ENCODE assay signal across 17 mouse cellular contexts in the genomic region with DNA sequence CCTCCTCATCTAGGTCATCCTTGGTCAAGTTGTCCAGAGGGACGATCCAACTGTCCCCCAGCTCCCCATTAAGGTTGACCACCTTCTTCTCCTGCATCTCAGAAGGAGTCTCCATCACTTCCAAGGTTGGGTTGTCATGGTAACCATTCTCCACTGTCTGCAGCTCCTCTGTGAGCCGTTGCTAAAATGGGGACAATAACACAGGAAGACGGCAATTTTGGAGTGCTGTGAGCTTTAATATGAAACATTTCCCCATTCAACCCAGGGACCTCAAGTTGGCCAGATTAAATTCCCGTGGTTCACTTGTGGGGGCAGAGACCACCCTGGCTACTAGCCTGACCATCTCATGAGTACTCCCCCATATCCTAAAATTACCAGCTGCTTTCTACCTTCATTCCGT. TPM values are rescaled to one million over a fixed set of nuclear protein-coding genes. Genes with fewer than 3 reads are reported as not detected.
DNase-seq lines count a peak whose midpoint lies in the region; ATAC-seq and TF ChIP-seq lines count a peak whose summit lies in the region.
"Had no signal": no experiment of that assay in that cellular context is flagged by ENCODE, and none has a peak within 500 bp of the region (broad histone marks: within the 10 kb centered on the region; RNA-seq: fewer than 3 reads in every experiment).

No protein-coding gene starts in this region.

- ATAC-seq in forebrain, embryonic 14.5 days, result no peak
- ATAC-seq in forebrain, embryonic 16.5 days, result no peak; the same call in 1 of the 2 replicates
- ATAC-seq in hindbrain, postnatal 0 days, result no peak
- ATAC-seq in hindbrain, embryonic 14.5 days (ENCODE audit: low FRiP score), result no peak
- no peak for ATAC-seq in midbrain, embryonic 16.5 days
- no peak for ATAC-seq in midbrain, embryonic 13.5 days

- H3K9ac ChIP-seq in forebrain, embryonic 14.5 days (ENCODE audit: low read length), result no peak overlapping the region
- no peak overlapping the region for H3K9ac ChIP-seq in forebrain, embryonic 16.5 days (replicated peaks; ENCODE audit: low read depth, low read length)
- H3K9ac ChIP-seq in hindbrain, postnatal 0 days (replicated peaks; ENCODE audit: low read length), result no peak overlapping the region
- no peak overlapping the region for H3K9ac ChIP-seq in hindbrain, embryonic 14.5 days
- H3K9ac ChIP-seq in midbrain, embryonic 16.5 days (ENCODE audit: low read depth, low read length), result no peak overlapping the region
- H3K9ac ChIP-seq in midbrain, embryonic 13.5 days (replicated peaks), result no peak overlapping the region

- H3K36me3 ChIP-seq in forebrain, embryonic 14.5 days (ENCODE audit: control insufficient read depth, insufficient read depth, low read length), result peaks cover 53% of the 10 kb centered on the region
- H3K36me3 ChIP-seq in forebrain, embryonic 16.5 days (ENCODE audit: control insufficient read depth, insufficient read depth), result no peaks in the 10 kb centered on the region
- H3K36me3 ChIP-seq in hindbrain, postnatal 0 days (ENCODE audit: insufficient read depth, low read length), result 0 out of 2 replicates have a peak, but pooled peaks cover 5% of the 10 kb centered on the region
- peaks cover 52% of the 10 kb centered on the region for H3K36me3 ChIP-seq in hindbrain, embryonic 14.5 days (replicated peaks; ENCODE audit: control insufficient read depth, insufficient read depth)
- H3K36me3 ChIP-seq in midbrain, embryonic 16.5 days (ENCODE audit: control insufficient read depth, insufficient read depth, low read length), result peaks cover 7% of the 10 kb centered on the region; the same call in 1 of the 2 replicates
- peaks cover 43% of the 10 kb centered on the region for H3K36me3 ChIP-seq in midbrain, embryonic 13.5 days

- 54% methylated on average over 5 of the region's 5 CpGs for WGBS in forebrain, embryonic 14.5 days
- WGBS in forebrain, embryonic 16.5 days, result 46% methylated on average over 5 of the region's 5 CpGs
- 31% methylated on average over 5 of the region's 5 CpGs for WGBS in hindbrain, postnatal 0 days
- WGBS in hindbrain, embryonic 14.5 days, result 53% methylated on average over 5 of the region's 5 CpGs
- 34% methylated on average over 5 of the region's 5 CpGs for WGBS in midbrain, embryonic 16.5 days
- WGBS in midbrain, embryonic 13.5 days, result 52% methylated on average over 5 of the region's 5 CpGs

- H3K4me3 ChIP-seq in forebrain, embryonic 14.5 days (ENCODE audit: low read depth, low read length), result no peak overlapping the region
- no peak overlapping the region for H3K4me3 ChIP-seq in forebrain, embryonic 16.5 days (replicated peaks; ENCODE audit: low read length)
- H3K4me3 ChIP-seq in hindbrain, postnatal 0 days (ENCODE audit: low read length), result no peak overlapping the region
- H3K4me3 ChIP-seq in hindbrain, embryonic 14.5 days (replicated peaks; ENCODE audit: low read length), result no peak overlapping the region
- no peak overlapping the region for H3K4me3 ChIP-seq in midbrain, embryonic 16.5 days (ENCODE audit: low read depth, low read length)
- no peak overlapping the region for H3K4me3 ChIP-seq in midbrain, embryonic 13.5 days (replicated peaks)
- H3K4me3 ChIP-seq: heart, embryonic 10.5 days had no signal

- H3K4me2 ChIP-seq in forebrain, embryonic 14.5 days (ENCODE audit: low read length), result no peak overlapping the region
- no peak overlapping the region for H3K4me2 ChIP-seq in forebrain, embryonic 16.5 days (ENCODE audit: low read length)
- H3K4me2 ChIP-seq in hindbrain, postnatal 0 days (ENCODE audit: low read depth, low read length), result no peak overlapping the region
- no peak overlapping the region for H3K4me2 ChIP-seq in hindbrain, embryonic 14.5 days (replicated peaks)
- no peak overlapping the region for H3K4me2 ChIP-seq in midbrain, embryonic 16.5 days (ENCODE audit: low read length)
- no peak overlapping the region for H3K4me2 ChIP-seq in midbrain, embryonic 13.5 days (replicated peaks)
- H3K4me2 ChIP-seq: liver, embryonic 11.5 days had no signal

- no peaks in the 10 kb centered on the region for H3K9me3 ChIP-seq in forebrain, embryonic 14.5 days (replicated peaks; ENCODE audit: control insufficient read depth, low read length)
- H3K9me3 ChIP-seq in forebrain, embryonic 16.5 days (ENCODE audit: control insufficient read depth, low read length), result no peaks in the 10 kb centered on the region
- no peaks in the 10 kb centered on the region for H3K9me3 ChIP-seq in hindbrain, postnatal 0 days (ENCODE audit: low read length)
- no peaks in the 10 kb centered on the region for H3K9me3 ChIP-seq in hindbrain, embryonic 14.5 days (ENCODE audit: control insufficient read depth, low read length)
- H3K9me3 ChIP-seq in midbrain, embryonic 16.5 days (replicated peaks; ENCODE audit: control insufficient read depth, low read length, poor library complexity, severe bottlenecking), result no peaks in the 10 kb centered on the region
- no peaks in the 10 kb centered on the region for H3K9me3 ChIP-seq in midbrain, embryonic 13.5 days
- H3K9me3 ChIP-seq: heart, embryonic 10.5 days had no signal

- TF ChIP-seq CTCF in hindbrain, postnatal 0 days (IDR thresholded peaks at IDR 0.05; ENCODE audit: low read depth), result no peak

- H3K27ac ChIP-seq in forebrain, embryonic 14.5 days (ENCODE audit: low read depth, low read length), result no peak overlapping the region
- H3K27ac ChIP-seq in forebrain, embryonic 16.5 days (ENCODE audit: low read length), result no peak overlapping the region
- 0 out of 2 replicates have a peak overlapping the region, but pooled peaks have one; percentile 22 for H3K27ac ChIP-seq in hindbrain, postnatal 0 days
- H3K27ac ChIP-seq in hindbrain, embryonic 14.5 days, result no peak overlapping the region
- H3K27ac ChIP-seq in midbrain, embryonic 16.5 days (ENCODE audit: low read length), result peak overlapping the region; percentile 55
- no peak overlapping the region for H3K27ac ChIP-seq in midbrain, embryonic 13.5 days
- H3K27ac ChIP-seq: heart, embryonic 10.5 days had no signal

- no peaks in the 10 kb centered on the region for H3K27me3 ChIP-seq in forebrain, embryonic 14.5 days (replicated peaks; ENCODE audit: control insufficient read depth, insufficient read depth, low read length)
- H3K27me3 ChIP-seq in forebrain, embryonic 16.5 days (replicated peaks; ENCODE audit: control insufficient read depth, insufficient read depth, low read length), result no peaks in the 10 kb centered on the region
- H3K27me3 ChIP-seq in hindbrain, postnatal 0 days (ENCODE audit: insufficient read depth, low read length), result no peaks in the 10 kb centered on the region
- H3K27me3 ChIP-seq in hindbrain, embryonic 14.5 days (ENCODE audit: control insufficient read depth, insufficient read depth, low read length), result no peaks in the 10 kb centered on the region
- no peaks in the 10 kb centered on the region for H3K27me3 ChIP-seq in midbrain, embryonic 16.5 days (ENCODE audit: control insufficient read depth, insufficient read depth, low read depth, low read length)
- no peaks in the 10 kb centered on the region for H3K27me3 ChIP-seq in midbrain, embryonic 13.5 days

- no peaks in the 10 kb centered on the region for H3K4me1 ChIP-seq in forebrain, embryonic 14.5 days (ENCODE audit: control insufficient read depth, insufficient read depth, low read length)
- H3K4me1 ChIP-seq in forebrain, embryonic 16.5 days (replicated peaks; ENCODE audit: control insufficient read depth, insufficient read depth, low read length), result peaks cover 5% of the 10 kb centered on the region
- H3K4me1 ChIP-seq in hindbrain, postnatal 0 days (ENCODE audit: insufficient read depth, low read length), result 0 out of 2 replicates have a peak, but pooled peaks cover 4% of the 10 kb centered on the region
- no peaks in the 10 kb centered on the region; the same call in 1 of the 2 replicates for H3K4me1 ChIP-seq in hindbrain, embryonic 14.5 days (replicated peaks; ENCODE audit: control insufficient read depth, insufficient read depth, low read length)
- peaks cover 12% of the 10 kb centered on the region for H3K4me1 ChIP-seq in midbrain, embryonic 16.5 days (ENCODE audit: control insufficient read depth, insufficient read depth, low read length)
- peaks cover 19% of the 10 kb centered on the region for H3K4me1 ChIP-seq in midbrain, embryonic 13.5 days (replicated peaks)

- DNase-seq in forebrain, embryonic 14.5 days (ENCODE audit: low spot score), result peak; percentile 55
- DNase-seq in hindbrain, postnatal 0 days (ENCODE audit: low spot score), result peak; percentile 51
- no peak for DNase-seq in hindbrain, embryonic 14.5 days (ENCODE audit: low spot score)
- DNase-seq in right cerebral cortex, postnatal 10 days (ENCODE audit: low spot score in 2 of 2), result peak; percentile 51 to 78
- DNase-seq in kidney, adult 11 months, result no peak
- DNase-seq: cerebellum, adult 9-11 months; heart, postnatal 10 days; kidney, adult 9 months; kidney, postnatal 36 days; lung, adult 2 months; lung, postnatal 36 days; thymus, adult 18-20 months had no signal

RNA-seq across cellular contexts. Expression of gene Podxl, which starts 40.7 kb away (rescaled TPM):
- polyA plus RNA-seq in forebrain, embryonic 14.5 days (2014; fragmentation: Nextera tagmentation; extraction: Ambion mirVana), result 9.3 and 10.7 TPM in 2 replicates
- polyA plus RNA-seq in forebrain, embryonic 16.5 days (2015; fragmentation: Nextera tagmentation; extraction: Ambion mirVana), result 11.4 and 12.5 TPM in 2 replicates
- 15.7 and 18.9 TPM in 2 replicates for total RNA-seq in hindbrain, postnatal 0 days (2014; rRNA removed)
- 6.4 and 6.6 TPM in 2 replicates for polyA plus RNA-seq in hindbrain, postnatal 0 days (2015; fragmentation: Nextera tagmentation; extraction: Ambion mirVana)
- polyA plus RNA-seq in hindbrain, embryonic 14.5 days (2014; fragmentation: Nextera tagmentation; extraction: Ambion mirVana), result 8.7 and 9.8 TPM in 2 replicates
- polyA plus RNA-seq in midbrain, embryonic 16.5 days (2015; fragmentation: Nextera tagmentation; extraction: Ambion mirVana), result 8.5 and 11.1 TPM in 2 replicates
- polyA plus RNA-seq in midbrain, embryonic 13.5 days (2015; fragmentation: Nextera tagmentation; extraction: Ambion mirVana), result 12.3 and 14.1 TPM in 2 replicates

Comparison
In these comparisons a context has a peak if more than half of its experiments do, and no peak if none do; other contexts are left out.
1. DNase-seq: peak in forebrain, embryonic 14.5 days (single experiment), hindbrain, postnatal 0 days (single experiment) and right cerebral cortex, postnatal 10 days (2 of 2); none in hindbrain, embryonic 14.5 days (single experiment) and kidney, adult 11 months (single experiment).
2. H3K27ac ChIP-seq: peak in hindbrain, postnatal 0 days (single experiment) and midbrain, embryonic 16.5 days (single experiment); none in forebrain, embryonic 14.5 days (single experiment), forebrain, embryonic 16.5 days (single experiment), hindbrain, embryonic 14.5 days (single experiment) and midbrain, embryonic 13.5 days (single experiment).